Mouse (Mus musculus) testis, adult 2 months (tissue): ENCODE measurements at regions not wholly inside any gene's neighbourhood (a gene's known extent, or its start where the extent isn't known, plus 50 kb on each side); places are given as distances from the start of the nearest gene placed in this dataset.

Source experiments
- CTCF ChIP-seq: fragments of 200-500 bp; IDR thresholded peaks from 2 replicates; pipeline ENCODE4 v1.5.1; 2012; ENCODE audit warnings: low read depth, mild to moderate bottlenecking, inconsistent platforms, low read length, moderate library complexity; ENCODE audit not compliant: control insufficient read depth, insufficient read depth, insufficient replicate concordance
- POLR2A ChIP-seq: fragments of 200-500 bp; IDR thresholded peaks from 2 replicates; pipeline ENCODE4 v1.6.1; 2012; ENCODE audit warnings: low read depth, mild to moderate bottlenecking, inconsistent platforms, low read length, moderate library complexity; ENCODE audit not compliant: control insufficient read depth

DNA sequence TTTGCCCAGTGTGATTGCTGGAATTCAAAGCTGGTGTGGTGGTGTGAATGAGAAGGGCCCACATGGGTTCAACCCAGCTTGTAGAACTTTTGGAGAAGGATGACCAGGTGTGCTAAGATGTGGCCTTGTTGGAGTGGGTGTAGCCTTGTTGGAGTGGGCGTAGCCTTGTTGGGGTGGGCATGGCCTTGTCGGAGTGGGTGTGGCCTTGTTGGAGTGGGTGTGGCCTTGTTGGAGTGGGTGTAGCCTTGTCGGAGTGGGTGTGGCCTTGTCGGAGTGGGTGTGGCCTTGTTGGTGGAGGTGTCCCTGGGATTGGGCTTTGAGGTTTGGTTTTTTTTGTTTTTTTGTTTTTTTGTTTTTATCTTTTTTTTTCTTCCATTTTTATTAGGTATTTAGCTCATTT lies 55.6 kb upstream of the Fam13c start:
- no peak for TF ChIP-seq CTCF
- no peak for TF ChIP-seq POLR2A
